Mouse (Mus musculus) heart, postnatal 0 days (tissue): ENCODE results near the gene Gm13279.

Source experiments
- CTCF ChIP-seq: IDR thresholded peaks from 2 replicates; pipeline ENCODE4 v1.5.1; 2016; ENCODE audit warnings: antibody characterized with exemption, control low read depth, low read depth
- EP300 ChIP-seq: IDR thresholded peaks from 2 replicates; pipeline ENCODE4 v1.6.1; 2016; ENCODE audit warnings: antibody characterized with exemption, low read depth

- TF ChIP-seq CTCF (no peak), EP300 (no peak)
Measured at GRCm38 (mm10) chr4:88749926-88750325, 47.3 kb upstream of the Gm13279 start.
